In the genomic region with DNA sequence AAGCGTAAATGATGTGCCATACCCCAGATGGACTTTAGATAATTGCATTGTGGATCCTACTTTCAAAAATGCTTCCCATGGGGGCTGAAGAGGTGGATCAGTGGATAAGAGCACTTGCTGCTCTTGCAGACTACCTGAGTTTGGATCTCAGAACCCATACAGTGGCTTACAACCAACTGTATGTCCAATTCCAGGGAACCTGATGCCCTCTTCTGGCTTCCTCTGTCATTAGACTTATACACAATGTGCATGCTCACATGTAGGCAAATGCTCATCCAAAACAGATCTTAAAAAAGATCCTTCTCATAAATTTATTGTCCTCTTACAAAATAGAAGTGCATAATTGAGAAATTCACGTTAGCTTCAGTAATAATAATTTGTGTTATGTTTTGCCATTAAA, we compare ENCODE assay signal across 1 mouse cellular context.
TF ChIP-seq lines count a peak whose summit lies in the region.

No protein-coding gene starts in this region.

TF ChIP-seq in CH12.LX, 34 proteins besides CTCF, POLR2A, EP300 and RAD21:
- TF ChIP-seq JUND (conservative IDR thresholded peaks at IDR 0.05; ENCODE audit: low read depth, low read length) (no peak), E2F4 (IDR thresholded peaks at IDR 0.05; ENCODE audit: insufficient replicate concordance, low read depth, low read length) (no peak), GABPA (IDR thresholded peaks at IDR 0.05; ENCODE audit: insufficient replicate concordance, low read depth, low read length) (no peak), MAX (IDR thresholded peaks at IDR 0.05; ENCODE audit: low read length) (no peak), KAT2A (IDR thresholded peaks at IDR 0.05; ENCODE audit: insufficient replicate concordance, low read length) (no peak), USF1 (IDR thresholded peaks at IDR 0.05; ENCODE audit: low read depth, low read length) (no peak)
